Mouse (Mus musculus) forebrain, embryonic 14.5 days (tissue): Measurements from ENCODE around the gene Derl3. TPM values are rescaled to one million over a fixed set of nuclear protein-coding genes. Genes with fewer than 3 reads are reported as not detected.

ENCODE experiments used
- ATAC-seq: fragments of 200-750 bp; cut with Nextera tagmentation; 2 replicates; pipeline ENCODE4 v1.8.0; 2017; ENCODE audit warnings: mild to moderate bottlenecking, moderate library complexity
- DNase-seq: peaks from one replicate; pipeline ENCODE4 v3.0.0-alpha.2; 2015; ENCODE audit warnings: low spot score
- H3K27ac ChIP-seq: fragments of 300-500 bp; sonication (generic); 2 replicates; pipeline ENCODE4 v1.5.1; 2014; ENCODE audit warnings: low read depth, mild to moderate bottlenecking, control low read depth, low read length, moderate library complexity
- H3K27me3 ChIP-seq: fragments of 300-500 bp; sonication (generic); replicated peaks from 2 replicates; pipeline ENCODE4 v1.6.1; 2014; ENCODE audit warnings: low read length, control low read depth, mixed read lengths; ENCODE audit not compliant: control insufficient read depth, insufficient read depth
- H3K36me3 ChIP-seq: fragments of 300-500 bp; sonication (generic); 2 replicates; pipeline ENCODE4 v1.6.1; 2014; ENCODE audit warnings: low read length, control low read depth; ENCODE audit not compliant: control insufficient read depth, insufficient read depth
- H3K4me1 ChIP-seq: fragments of 300-500 bp; sonication (generic); 2 replicates; pipeline ENCODE4 v1.6.1; 2014; ENCODE audit warnings: antibody characterized with exemption, low read length, control low read depth; ENCODE audit not compliant: control insufficient read depth, insufficient read depth
- H3K4me2 ChIP-seq: fragments of 300-500 bp; sonication (generic); 2 replicates; pipeline ENCODE4 v1.6.1; 2014; ENCODE audit warnings: mild to moderate bottlenecking, control low read depth, low read length
- H3K4me3 ChIP-seq: fragments of 300-500 bp; sonication (generic); 2 replicates; pipeline ENCODE4 v1.5.1; 2014; ENCODE audit warnings: low read depth, low read length, control low read depth
- H3K9ac ChIP-seq: fragments of 300-500 bp; sonication (generic); 2 replicates; pipeline ENCODE4 v1.6.1; 2014; ENCODE audit warnings: mild to moderate bottlenecking, low read length, control low read depth, moderate library complexity
- H3K9me3 ChIP-seq: fragments of 300-500 bp; sonication (generic); replicated peaks from 2 replicates; pipeline ENCODE4 v1.6.1; 2016; ENCODE audit warnings: low read length, control low read depth, mixed read lengths; ENCODE audit not compliant: control insufficient read depth
- WGBS: fragments of 180-500 bp; shearing (Covaris S2); extraction: QIAGEN DNeasy Blood & Tissue Kit; methylation state at CpG from one replicate; pipeline ENCODE4 v1.1.7; 2014; 5-methylcytosine and 5-hydroxymethylcytosine counted together
- polyA plus RNA-seq: library from polyadenylated mRNA; unstranded; fragments of >200 nt; fragmentation: Nextera tagmentation; extraction: Ambion mirVana; gene quantifications from 2 replicates; pipeline ENCODE4 v1.2.1, GENCODE M21; 2014

Derl3 gene
- polyA plus RNA-seq, 1 experiment from 2014 or later, result 1.6 TPM

- Histone ChIP-seq H3K9me3 (no peaks in the 10 kb centered on the region), H3K4me1 (peaks cover 21% of the 10 kb centered on the region), H3K27me3 (no peaks in the 10 kb centered on the region), H3K36me3 (peaks cover 57% of the 10 kb centered on the region), H3K4me3 (no peak overlapping the region), H3K4me2 (no peak overlapping the region), H3K27ac (no peak overlapping the region), H3K9ac (no peak overlapping the region)
- DNase-seq (no peak), ATAC-seq (no peak)
- 85% methylated on average over 8 of the region's 8 CpGs for WGBS
Measured at GRCm38 (mm10) chr10:75916840-75917239, 23.6 kb downstream of the Derl3 start.

GRCm38 (mm10) chr10:75919026-75919425 lies 25.8 kb downstream of the Derl3 start:
- Histone ChIP-seq H3K9me3 (no peaks in the 10 kb centered on the region), H3K9ac (peak overlapping the region; percentile 13; the same call in 1 of the 2 replicates), H3K27me3 (no peaks in the 10 kb centered on the region), H3K27ac (no peak overlapping the region), H3K4me2 (0 out of 2 replicates have a peak overlapping the region, but pooled peaks have one; percentile 0), H3K36me3 (peaks cover 39% of the 10 kb centered on the region), H3K4me3 (no peak overlapping the region), H3K4me1 (peaks cover 23% of the 10 kb centered on the region)
- 90% methylated on average over 5 of the region's 5 CpGs for WGBS
- DNase-seq (no peak), ATAC-seq (no peak)

- DNase-seq, result peak; percentile 98
Measured at GRCm38 (mm10) chr10:75921026-75921725, 28.0 kb downstream of the Derl3 start, which contains the start of gene Smarcb1. Gene Smarcb1, minus strand, starts transcription at chr10:75921617.

GRCm38 (mm10) chr10:75921726-75922560 lies 28.7 kb downstream of the Derl3 start:
- Histone ChIP-seq H3K9me3 (no peaks in the 10 kb centered on the region), H3K36me3 (peaks cover 24% of the 10 kb centered on the region), H3K27ac (peak overlapping the region; percentile 96), H3K27me3 (no peaks in the 10 kb centered on the region), H3K4me1 (peaks cover 23% of the 10 kb centered on the region), H3K4me3 (peak overlapping the region; percentile 97), H3K9ac (peak overlapping the region; percentile 97), H3K4me2 (peak overlapping the region; percentile 70)
- DNase-seq (peak; percentile 45), ATAC-seq (peak; percentile 40)
- WGBS, result 4% methylated on average over 22 of the region's 22 CpGs

More at GRCm38 (mm10) chr10:75921026-75921725, 28.0 kb downstream of the Derl3 start, which contains the start of gene Smarcb1:
- H3K27me3 ChIP-seq, result no peaks in the 10 kb centered on the region
- WGBS, result under 1% methylated on average over 74 of the region's 76 CpGs
- H3K9me3 ChIP-seq, result no peaks in the 10 kb centered on the region
- peaks cover 23% of the 10 kb centered on the region for H3K4me1 ChIP-seq
- peak; percentile 94 for ATAC-seq
- H3K4me3 ChIP-seq, result peak within 1 kb of the TSS; percentile 97
- peak within 1 kb of the TSS; percentile 96 for H3K27ac ChIP-seq
- H3K36me3 ChIP-seq, result peaks cover 23% of the 10 kb centered on the region
- peak within 1 kb of the TSS; percentile 97 for H3K9ac ChIP-seq
- H3K4me2 ChIP-seq, result peak within 1 kb of the TSS; percentile 70

- Histone ChIP-seq H3K9me3 (no peaks in the 10 kb centered on the region), H3K9ac (no peak overlapping the region), H3K4me1 (peaks cover 12% of the 10 kb centered on the region; the same call in 1 of the 2 replicates), H3K4me2 (no peak overlapping the region), H3K27ac (no peak overlapping the region), H3K4me3 (no peak overlapping the region), H3K27me3 (no peaks in the 10 kb centered on the region), H3K36me3 (peaks cover 16% of the 10 kb centered on the region)
- DNase-seq (no peak), ATAC-seq (no peak)
- WGBS, result 74% methylated on average over 2 of the region's 2 CpGs
Measured at GRCm38 (mm10) chr10:75924324-75924723, 31.1 kb downstream of the Derl3 start.

GRCm38 (mm10) chr10:75926396-75926795 lies 33.2 kb downstream of the Derl3 start:
- Histone ChIP-seq H3K4me2 (no peak overlapping the region), H3K36me3 (peaks cover 13% of the 10 kb centered on the region), H3K27me3 (0 out of 2 replicates have a peak, but pooled peaks cover 2% of the 10 kb centered on the region), H3K4me1 (peaks cover 11% of the 10 kb centered on the region; the same call in 1 of the 2 replicates), H3K9me3 (no peaks in the 10 kb centered on the region), H3K4me3 (no peak overlapping the region), H3K9ac (no peak overlapping the region), H3K27ac (no peak overlapping the region)
- DNase-seq (no peak), ATAC-seq (no peak)
- WGBS, result 87% methylated on average over 13 of the region's 13 CpGs

GRCm38 (mm10) chr10:75930304-75930703 lies 37.1 kb downstream of the Derl3 start:
- Histone ChIP-seq H3K36me3 (peaks cover 13% of the 10 kb centered on the region), H3K4me2 (0 out of 2 replicates have a peak overlapping the region, but pooled peaks have one; percentile 11), H3K27ac (no peak overlapping the region), H3K9ac (no peak overlapping the region), H3K4me1 (peaks cover 14% of the 10 kb centered on the region), H3K9me3 (no peaks in the 10 kb centered on the region), H3K27me3 (peaks cover 8% of the 10 kb centered on the region; the same call in 1 of the 2 replicates), H3K4me3 (no peak overlapping the region)
- ATAC-seq, result no peak
- 10% methylated on average over 6 of the region's 6 CpGs for WGBS
- peak; percentile 47 for DNase-seq

GRCm38 (mm10) chr10:75931311-75931710 lies 38.1 kb downstream of the Derl3 start:
- no peak for DNase-seq
- H3K9me3 ChIP-seq, result no peaks in the 10 kb centered on the region
- ATAC-seq, result no peak
- H3K27ac ChIP-seq, result no peak overlapping the region
- peaks cover 21% of the 10 kb centered on the region for H3K4me1 ChIP-seq
- peak overlapping the region; percentile 67 for H3K9ac ChIP-seq
- peak overlapping the region; percentile 68 for H3K4me2 ChIP-seq
- WGBS, result 32% methylated on average over 7 of the region's 7 CpGs
- peaks cover 17% of the 10 kb centered on the region for H3K27me3 ChIP-seq
- H3K36me3 ChIP-seq, result peaks cover 9% of the 10 kb centered on the region
- peak overlapping the region; percentile 38 for H3K4me3 ChIP-seq
